Mouse (Mus musculus) heart, embryonic 14.5 days (tissue): ENCODE data around the gene Sebox. TPM values are rescaled to one million over a fixed set of nuclear protein-coding genes. Genes with fewer than 3 reads are reported as not detected.

Source experiments
- ATAC-seq: fragments of 200-750 bp; cut with Nextera tagmentation; 2 replicates; pipeline ENCODE4 v1.8.0; 2017; ENCODE audit warnings: low read depth, moderate TSS enrichment; ENCODE audit not compliant: insufficient number of reproducible peaks, insufficient read depth, low FRiP score
- H3K27ac ChIP-seq, 2 experiments: fragments of 200-500 bp in 1 of 2; fragments of 300-500 bp in 1 of 2; sonication (generic) in 1 of 2; replicated peaks in 1 of 2; 2 replicates each; pipeline ENCODE4 v1.5.1; 2012 to 2014; ENCODE audit warnings: low read depth in 2 of 2, low read length in 2 of 2, control low read depth in 1 of 2, mild to moderate bottlenecking in 1 of 2, mixed read lengths in 1 of 2; ENCODE audit not compliant: control insufficient read depth in 1 of 2, insufficient read depth in 1 of 2
- H3K27me3 ChIP-seq: fragments of 300-500 bp; sonication (generic); 2 replicates; pipeline ENCODE4 v1.6.1; 2014; ENCODE audit warnings: mild to moderate bottlenecking, low read length, control low read depth; ENCODE audit not compliant: control insufficient read depth, insufficient read depth
- H3K36me3 ChIP-seq: fragments of 300-500 bp; sonication (generic); 2 replicates; pipeline ENCODE4 v1.6.1; 2014; ENCODE audit warnings: mild to moderate bottlenecking, control low read depth, low read length, mixed read lengths; ENCODE audit not compliant: control insufficient read depth, insufficient read depth
- H3K4me1 ChIP-seq, 2 experiments: fragments of 200-500 bp in 1 of 2; fragments of 300-500 bp in 1 of 2; sonication (generic) in 1 of 2; 2 replicates each; pipeline ENCODE4 v1.6.1; 2012 to 2014; ENCODE audit warnings: low read length in 2 of 2, control low read depth in 1 of 2, mixed read lengths in 1 of 2; ENCODE audit not compliant: control insufficient read depth in 2 of 2, insufficient read depth in 2 of 2
- H3K4me2 ChIP-seq: fragments of 300-500 bp; sonication (generic); 2 replicates; pipeline ENCODE4 v1.6.1; 2014; ENCODE audit warnings: mild to moderate bottlenecking, low read length
- H3K4me3 ChIP-seq, 2 experiments: fragments of 200-500 bp in 1 of 2; fragments of 300-500 bp in 1 of 2; sonication (generic) in 1 of 2; 2 replicates each; pipeline ENCODE4 v1.5.1; 2012 to 2014; ENCODE audit warnings: low read length in 2 of 2, mild to moderate bottlenecking in 2 of 2, control low read depth in 1 of 2, low read depth in 1 of 2, moderate library complexity in 1 of 2; ENCODE audit not compliant: control insufficient read depth in 1 of 2, insufficient read depth in 1 of 2
- H3K9ac ChIP-seq: fragments of 300-500 bp; sonication (generic); 2 replicates; pipeline ENCODE4 v1.6.1; 2014; ENCODE audit warnings: mild to moderate bottlenecking, low read length
- H3K9me3 ChIP-seq: fragments of 300-500 bp; sonication (generic); 2 replicates; pipeline ENCODE4 v1.6.1; 2016; ENCODE audit warnings: low read length, control low read depth; ENCODE audit not compliant: control insufficient read depth
- WGBS: fragments of 180-500 bp; shearing (Covaris S2); extraction: QIAGEN DNeasy Blood & Tissue Kit; methylation state at CpG from one replicate; pipeline ENCODE4 v1.1.7; 2014; 5-methylcytosine and 5-hydroxymethylcytosine counted together
- polyA plus RNA-seq: library from polyadenylated mRNA; unstranded; fragments of >200 nt; fragmentation: Nextera tagmentation; extraction: Ambion mirVana; gene quantifications from 2 replicates; pipeline ENCODE4 v1.2.1, GENCODE M21; 2014

Gene Sebox
- polyA plus RNA-seq, 1 experiment from 2014 or later, result not detected

DNA sequence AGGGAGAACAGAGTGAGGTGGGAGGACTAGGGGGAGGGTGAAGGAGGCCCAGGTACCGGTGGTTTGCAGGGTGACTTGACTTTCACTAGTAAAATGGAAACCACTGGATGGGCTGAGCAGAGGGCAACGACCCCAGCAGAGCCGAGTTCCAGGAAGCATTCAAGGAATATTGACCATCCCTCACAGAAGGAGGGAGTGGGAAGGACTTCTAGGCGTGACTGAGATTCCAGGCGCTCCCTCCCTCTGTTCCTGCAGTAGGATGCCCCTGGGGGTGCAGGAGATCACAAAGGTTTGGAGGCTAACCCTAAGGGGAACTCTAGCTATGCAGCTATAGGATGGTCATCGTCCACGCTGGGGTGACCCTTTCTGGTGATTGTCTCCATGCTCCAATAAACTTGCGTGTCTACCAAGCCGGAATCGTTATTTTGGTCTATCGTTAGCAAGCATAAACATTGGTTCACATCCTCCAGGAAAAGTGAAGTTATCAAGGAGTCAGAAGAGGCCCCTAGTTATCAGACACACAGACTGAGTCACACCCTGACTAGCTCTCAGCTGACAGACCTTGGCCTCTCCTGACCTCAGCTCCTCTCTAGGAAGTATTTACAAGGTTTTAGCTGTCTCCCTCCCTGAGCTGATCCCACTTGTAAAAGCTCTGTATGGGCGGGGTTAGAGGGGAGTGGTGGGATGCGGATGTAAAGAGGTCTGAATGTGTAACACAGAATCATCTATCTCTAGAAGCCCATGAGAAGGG lies 39.8 kb upstream of the Sebox start:
- Histone ChIP-seq H3K27ac (no peak overlapping the region), H3K36me3 (no peaks in the 10 kb centered on the region), H3K4me2 (no peak overlapping the region), H3K9ac (no peak overlapping the region), H3K4me1 (peaks cover 15 to 16% of the 10 kb centered on the region in 2 experiments), H3K9me3 (peaks cover 5% of the 10 kb centered on the region; the same call in 1 of the 2 replicates), H3K4me3 (no peak overlapping the region), H3K27me3 (no peaks in the 10 kb centered on the region)
- no peak for ATAC-seq
- 44% methylated on average over 13 of the region's 13 CpGs for WGBS

DNA sequence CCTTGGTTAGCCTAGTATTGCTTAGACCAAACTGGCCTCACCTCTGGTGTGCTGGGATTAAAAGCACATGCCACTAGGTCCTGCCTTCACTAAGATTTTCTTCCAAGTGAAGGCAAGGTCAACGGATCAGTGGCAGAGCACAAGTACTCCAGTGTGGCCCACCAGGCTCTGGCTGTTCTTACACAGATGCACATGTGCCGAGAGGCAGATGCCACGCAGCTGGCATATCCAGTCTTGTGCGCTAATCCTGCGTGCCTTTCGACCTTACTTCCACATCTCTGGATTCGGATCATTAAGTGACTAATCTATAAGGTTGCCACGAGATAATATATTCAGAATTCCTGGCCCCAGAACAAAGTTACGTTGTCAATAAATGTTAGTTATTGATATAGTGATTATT lies 38.1 kb upstream of the Sebox start:
- no peak for ATAC-seq
- Histone ChIP-seq H3K36me3 (no peaks in the 10 kb centered on the region), H3K9me3 (peaks cover 5% of the 10 kb centered on the region; the same call in 1 of the 2 replicates), H3K4me2 (peak overlapping the region; percentile 96), H3K27me3 (no peaks in the 10 kb centered on the region), H3K4me3 (peak overlapping the region; percentile 89 to 91), H3K4me1 (peaks cover 15 to 16% of the 10 kb centered on the region in 2 experiments), H3K9ac (peak overlapping the region; percentile 6; the same call in 1 of the 2 replicates), H3K27ac (no peak overlapping the region)
- WGBS, result 42% methylated on average over 9 of the region's 9 CpGs

- peak; percentile 89 for ATAC-seq
- under 1% methylated on average over 41 of the region's 41 CpGs for WGBS
- Histone ChIP-seq H3K27ac (peak within 1 kb of the TSS; percentile 88 to 90), H3K9ac (peak within 1 kb of the TSS; percentile 91), H3K9me3 (peaks cover 5% of the 10 kb centered on the region; the same call in 1 of the 2 replicates), H3K4me1 (peaks cover 15 to 16% of the 10 kb centered on the region in 2 experiments), H3K4me3 (peak within 1 kb of the TSS; percentile 89 to 91), H3K36me3 (no peaks in the 10 kb centered on the region), H3K27me3 (no peaks in the 10 kb centered on the region), H3K4me2 (peak within 1 kb of the TSS; percentile 96)
Measured at GRCm38 (mm10) chr11:78465568-78466180, 37.6 kb upstream of the Sebox start, which contains the start of gene Slc46a1. Slc46a1 (plus strand) TSS chr11:78465697.

DNA sequence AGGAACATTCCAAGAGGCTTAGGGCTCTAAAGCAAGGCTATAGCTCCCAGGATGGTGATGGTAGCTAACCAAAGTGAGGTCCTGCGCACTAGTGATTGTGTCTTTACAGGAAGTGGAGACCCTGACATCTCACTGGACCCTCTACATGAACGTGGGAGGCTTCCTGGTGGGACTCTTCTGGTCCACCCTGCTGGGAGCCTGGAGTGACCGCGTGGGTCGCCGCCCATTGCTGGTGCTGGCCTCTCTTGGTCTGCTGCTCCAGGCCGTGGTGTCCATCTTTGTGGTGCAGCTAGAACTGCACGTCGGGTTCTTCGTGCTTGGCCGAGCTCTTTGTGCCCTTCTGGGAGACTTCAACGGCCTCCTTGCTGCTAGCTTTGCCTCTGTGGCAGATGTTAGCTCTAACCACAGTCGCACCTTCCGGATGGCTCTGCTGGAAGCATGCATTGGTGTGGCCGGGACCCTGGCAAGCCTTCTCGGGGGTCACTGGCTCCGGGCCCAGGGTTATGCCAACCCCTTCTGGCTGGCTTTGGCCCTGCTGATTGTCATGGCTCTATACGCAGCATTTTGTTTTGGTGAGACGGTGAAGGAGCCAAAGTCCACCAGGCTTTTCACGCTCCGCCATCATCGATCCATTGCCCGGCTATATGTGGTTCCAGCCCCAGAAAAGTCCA lies 36.9 kb upstream of the Sebox start:
- peaks cover 5% of the 10 kb centered on the region; the same call in 1 of the 2 replicates for H3K9me3 ChIP-seq
- peak overlapping the region; percentile 96 for H3K4me2 ChIP-seq
- peaks cover 15 to 16% of the 10 kb centered on the region in 2 experiments for H3K4me1 ChIP-seq
- WGBS, result 72% methylated on average over 23 of the region's 23 CpGs
- peak overlapping the region; percentile 91 for H3K9ac ChIP-seq
- no peak for ATAC-seq
- peak overlapping the region; percentile 89 to 91 for H3K4me3 ChIP-seq
- H3K36me3 ChIP-seq, result no peaks in the 10 kb centered on the region
- H3K27me3 ChIP-seq, result no peaks in the 10 kb centered on the region
- peak overlapping the region; percentile 40 to 90; a peak in 3 of 4 replicates for H3K27ac ChIP-seq

- Histone ChIP-seq H3K9me3 (no peaks in the 10 kb centered on the region), H3K36me3 (no peaks in the 10 kb centered on the region), H3K4me1 (peaks cover 15 to 16% of the 10 kb centered on the region in 2 experiments), H3K4me2 (no peak overlapping the region), H3K9ac (no peak overlapping the region), H3K27ac (no peak overlapping the region), H3K27me3 (no peaks in the 10 kb centered on the region), H3K4me3 (no peak overlapping the region)
- ATAC-seq, result no peak
- WGBS, result 48% methylated on average over 7 of the region's 7 CpGs
Measured at GRCm38 (mm10) chr11:78467515-78467914, 35.7 kb upstream of the Sebox start.

GRCm38 (mm10) chr11:78467932-78468331 lies 35.3 kb upstream of the Sebox start:
- H3K27me3 ChIP-seq, result no peaks in the 10 kb centered on the region
- no peak overlapping the region for H3K27ac ChIP-seq
- H3K36me3 ChIP-seq, result no peaks in the 10 kb centered on the region
- no peak overlapping the region for H3K4me2 ChIP-seq
- H3K4me1 ChIP-seq, result peaks cover 15 to 16% of the 10 kb centered on the region in 2 experiments
- H3K4me3 ChIP-seq, result no peak overlapping the region
- no peak for ATAC-seq
- no peak overlapping the region for H3K9ac ChIP-seq
- 33% methylated on average over 3 of the region's 3 CpGs for WGBS
- H3K9me3 ChIP-seq, result no peaks in the 10 kb centered on the region

DNA sequence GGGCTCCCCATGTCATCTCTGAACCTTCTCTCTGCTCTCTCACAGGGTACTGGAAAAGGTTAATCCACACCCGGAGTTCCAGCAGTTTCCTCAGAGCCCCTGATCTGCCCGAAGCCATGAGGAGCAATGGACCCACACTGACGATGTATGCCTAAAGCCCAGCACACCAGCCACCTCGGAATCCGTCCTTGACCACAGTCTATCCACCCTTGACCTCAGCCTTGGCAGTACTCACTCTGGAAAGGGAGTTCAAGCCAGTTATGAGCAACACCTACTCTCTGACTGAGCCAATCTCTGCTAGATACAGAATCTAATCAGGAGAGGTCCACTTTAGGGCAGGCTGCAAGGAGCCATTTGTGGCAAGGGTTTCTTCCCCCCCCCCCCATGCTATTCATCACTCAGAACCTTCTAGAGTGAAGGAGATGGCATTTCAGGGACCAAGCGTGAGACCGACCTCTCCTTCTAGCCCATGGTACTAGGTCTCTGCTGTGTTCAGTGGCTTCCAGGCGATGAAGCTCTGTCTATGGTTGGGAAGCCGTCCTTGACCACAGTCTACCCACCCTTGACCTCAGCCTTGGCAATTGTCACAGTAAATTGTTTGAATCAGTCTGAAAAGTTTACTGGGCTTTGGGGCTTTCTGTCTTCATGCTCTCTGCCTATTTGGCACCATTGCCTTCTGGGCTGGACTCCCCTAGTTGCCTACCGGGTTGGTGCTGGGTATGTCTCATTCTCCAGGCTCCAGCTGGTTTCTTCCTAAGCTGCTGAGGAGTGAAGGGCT lies 31.7 kb upstream of the Sebox start:
- Histone ChIP-seq H3K36me3 (no peaks in the 10 kb centered on the region), H3K27ac (no peak overlapping the region), H3K9ac (no peak overlapping the region), H3K9me3 (no peaks in the 10 kb centered on the region), H3K4me2 (no peak overlapping the region), H3K4me1 (peaks cover 5 to 6% of the 10 kb centered on the region in 2 experiments), H3K4me3 (no peak overlapping the region), H3K27me3 (no peaks in the 10 kb centered on the region)
- WGBS, result 77% methylated on average over 10 of the region's 10 CpGs
- no peak for ATAC-seq
